Mouse (Mus musculus): ENCODE measurements around the gene Sufu.
A peak's percentile ranks its signal among the peaks of the same experiment; 100 is the strongest.

Sufu gene

DNA sequence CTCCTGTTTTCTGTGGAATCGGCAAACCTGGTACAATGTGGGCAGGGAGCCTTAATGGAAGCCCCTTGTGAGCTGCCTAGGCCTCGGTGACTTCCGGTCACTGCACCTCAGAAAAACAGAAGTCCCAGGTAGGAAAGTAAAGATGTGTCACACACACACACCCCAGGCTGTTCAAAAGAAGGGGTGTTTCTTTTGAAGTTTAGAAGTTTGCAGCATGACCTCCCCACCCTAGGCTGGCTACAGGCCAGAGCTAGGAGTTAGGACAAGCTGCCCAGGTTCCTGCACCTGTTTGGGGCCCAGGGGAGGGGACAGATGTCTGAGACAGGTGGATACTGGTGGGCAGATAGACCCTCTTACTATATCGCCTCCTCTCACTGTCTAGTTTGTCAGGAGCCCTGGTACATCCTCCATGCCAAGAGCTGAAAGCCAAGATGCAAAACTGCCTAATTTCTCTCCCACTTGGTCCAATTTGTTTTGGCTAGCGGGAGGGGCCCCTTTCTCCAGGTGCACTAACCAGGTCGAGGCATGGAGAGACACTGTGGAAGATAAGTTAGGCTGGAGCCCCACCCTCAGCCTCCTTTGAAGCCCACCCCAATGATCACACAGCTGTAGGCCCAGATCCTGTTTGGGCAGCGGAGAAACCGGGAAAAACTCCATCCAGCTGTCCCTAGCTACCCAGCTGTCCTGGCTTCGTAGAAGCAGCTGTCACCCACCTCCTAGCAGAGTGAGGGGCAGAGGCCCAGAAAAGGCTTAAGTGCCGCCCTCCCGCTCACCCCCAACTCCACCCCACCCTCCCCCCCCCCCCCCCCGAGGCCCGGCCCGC lies 121.0 kb downstream of the Sufu start:
- DNase-seq: no peak

GRCm38 (mm10) chr19:46518352-46518787 lies 121.7 kb downstream of the Sufu start:
- no peak for DNase-seq

DNA sequence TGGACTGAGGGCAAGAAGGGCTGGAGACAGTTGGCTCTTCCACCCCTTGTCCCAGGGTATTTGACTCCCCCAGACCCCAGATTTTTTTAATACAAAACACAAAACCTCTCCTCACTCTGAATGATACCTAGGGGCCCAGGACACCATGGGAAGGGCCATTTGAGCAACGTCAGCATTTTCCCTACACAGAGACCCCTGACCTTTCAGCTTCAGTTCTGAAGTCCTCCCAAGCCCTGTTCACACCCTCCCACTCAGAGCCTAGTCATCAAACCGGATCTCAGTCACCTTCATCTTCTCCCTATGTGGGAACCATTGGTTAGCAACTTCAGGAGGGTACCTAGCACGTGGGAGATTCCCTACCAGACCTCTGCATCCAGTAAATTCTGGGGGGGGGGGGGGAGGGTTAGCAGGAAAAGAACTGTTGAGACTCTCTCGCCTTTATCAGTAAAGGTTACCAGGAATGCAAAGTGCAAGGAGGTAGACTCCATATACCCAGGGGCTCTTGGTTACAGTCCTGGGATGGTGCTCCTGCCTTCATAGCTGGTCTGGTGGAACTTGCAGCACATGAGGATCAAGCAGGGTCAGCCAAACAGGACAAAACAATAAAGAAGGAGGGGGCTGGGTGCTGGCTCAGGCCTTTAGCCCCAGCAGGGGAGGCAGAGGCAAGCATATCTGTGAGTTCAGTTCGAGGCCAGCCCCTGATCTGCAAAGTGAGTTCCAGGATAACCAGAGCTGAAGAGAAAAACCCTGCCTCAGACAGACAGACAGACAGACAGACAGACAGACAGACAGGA lies 122.3 kb downstream of the Sufu start:
- DNase-seq: no peak

DNA sequence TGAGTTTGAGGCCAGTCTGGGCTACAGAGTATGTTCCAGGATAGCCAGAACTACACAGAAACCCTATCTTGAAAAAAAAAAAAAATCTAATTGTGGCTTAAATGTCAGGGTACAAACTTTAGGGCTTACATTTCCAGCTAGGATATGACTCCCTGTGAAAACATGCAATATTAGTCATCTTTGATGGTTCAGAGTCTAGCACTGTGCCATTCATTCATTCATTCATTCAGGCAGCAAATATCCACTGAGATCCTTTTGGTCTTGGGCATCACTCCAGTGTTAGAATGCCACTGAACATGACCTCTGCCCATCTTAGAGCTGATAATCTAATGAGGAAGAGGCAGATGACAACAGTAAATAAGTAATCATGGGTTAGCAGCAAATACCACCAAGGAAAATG lies 125.0 kb downstream of the Sufu start:
- no peak for DNase-seq

- DNase-seq: no peak
Observed at GRCm38 (mm10) chr19:46522433-46523044, 125.8 kb downstream of the Sufu start.

DNA sequence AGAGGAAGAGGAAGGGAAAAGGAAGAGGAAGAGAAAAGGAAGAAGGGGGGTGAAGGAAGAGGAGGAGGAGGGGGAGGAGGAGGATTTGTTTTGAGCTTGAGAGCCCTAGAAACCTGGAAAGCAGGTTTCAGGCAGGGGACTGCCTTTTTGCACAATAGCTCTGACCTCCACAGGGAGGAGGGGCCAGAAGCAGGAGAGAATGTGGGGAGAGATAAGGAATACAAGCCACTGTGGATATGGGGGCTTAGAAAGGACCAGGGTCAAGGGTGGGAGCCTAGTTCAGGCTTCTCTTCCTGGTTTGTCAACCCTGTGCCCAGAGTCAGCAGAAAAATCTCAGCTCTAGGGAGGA lies 126.4 kb downstream of the Sufu start:
- DNase-seq: no peak

DNA sequence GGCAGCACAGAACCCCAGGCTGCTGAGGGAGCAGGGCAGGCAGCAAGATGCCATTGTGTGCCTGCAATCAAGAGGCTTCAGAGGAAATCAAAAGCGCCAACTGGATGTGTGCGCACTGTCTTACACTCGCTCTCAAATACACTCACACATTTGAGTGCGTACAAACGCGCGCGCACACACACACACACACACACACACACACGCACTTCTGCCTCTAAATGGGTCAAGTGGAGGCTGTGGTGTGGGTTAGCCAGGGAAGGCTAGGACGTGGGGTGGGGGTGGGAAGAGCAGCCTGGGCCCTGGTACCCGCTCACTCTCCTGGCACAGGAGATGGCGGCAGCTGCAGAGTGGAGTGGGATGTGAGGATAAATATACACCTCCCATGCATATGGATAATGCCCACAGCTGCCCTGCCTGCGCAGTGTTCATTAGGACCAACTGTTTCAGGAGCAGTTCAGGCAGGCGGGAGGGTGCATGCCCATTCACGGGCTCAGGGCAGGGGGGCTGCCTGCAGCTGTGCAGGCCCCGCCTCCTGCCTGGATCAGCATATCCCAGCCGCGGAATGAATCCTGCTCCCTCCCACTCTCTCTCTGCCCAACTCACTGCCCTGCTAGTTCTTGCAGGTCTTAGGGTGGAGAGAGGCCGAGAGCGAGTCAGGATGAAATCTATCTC lies 126.9 kb downstream of the Sufu start:
- peak; percentile 81 for DNase-seq

- DNase-seq: no peak
Observed at GRCm38 (mm10) chr19:46524152-46524544, 127.5 kb downstream of the Sufu start.

- no peak for DNase-seq
Observed at GRCm38 (mm10) chr19:46524601-46525321, 128.1 kb downstream of the Sufu start.

GRCm38 (mm10) chr19:46525691-46526631 lies 129.3 kb downstream of the Sufu start:
- no peak for DNase-seq

- no peak for DNase-seq
Observed at GRCm38 (mm10) chr19:46527632-46528528, 131.2 kb downstream of the Sufu start.

DNA sequence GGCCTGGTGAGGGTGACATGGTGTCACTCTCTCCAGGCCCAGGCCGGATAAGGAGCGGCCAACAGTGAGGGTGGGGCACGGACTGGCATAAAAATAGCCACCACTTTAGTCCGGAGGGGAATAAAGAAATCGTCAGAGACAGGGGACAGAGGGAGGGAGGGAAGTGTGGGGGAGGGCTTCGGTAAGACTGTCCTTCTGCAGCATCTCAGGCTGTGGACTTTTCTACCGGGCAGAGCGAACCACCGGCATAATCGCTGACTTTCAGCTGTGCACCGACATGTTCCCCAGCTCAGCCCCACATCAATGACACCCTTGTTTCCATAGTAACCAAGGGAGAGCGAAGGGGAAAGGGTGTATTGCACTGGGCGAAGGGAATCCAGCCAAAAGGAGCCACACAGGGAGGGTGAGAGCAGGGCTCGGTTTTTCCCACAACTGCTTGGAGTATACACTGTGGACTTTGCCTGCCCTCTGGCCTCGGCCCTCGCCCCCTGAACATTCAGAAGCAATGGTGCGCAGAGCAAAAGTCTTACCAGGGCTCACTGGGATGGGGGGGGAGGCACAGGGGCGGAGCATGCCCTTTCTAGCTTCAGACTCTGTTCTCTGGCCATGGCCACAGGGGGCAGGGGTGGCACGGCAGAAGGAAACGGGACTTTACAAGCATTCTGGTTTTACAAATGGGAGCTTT lies 132.0 kb downstream of the Sufu start:
- peak; percentile 49 for DNase-seq

GRCm38 (mm10) chr19:46529601-46530448 lies 133.1 kb downstream of the Sufu start:
- DNase-seq: no peak

DNA sequence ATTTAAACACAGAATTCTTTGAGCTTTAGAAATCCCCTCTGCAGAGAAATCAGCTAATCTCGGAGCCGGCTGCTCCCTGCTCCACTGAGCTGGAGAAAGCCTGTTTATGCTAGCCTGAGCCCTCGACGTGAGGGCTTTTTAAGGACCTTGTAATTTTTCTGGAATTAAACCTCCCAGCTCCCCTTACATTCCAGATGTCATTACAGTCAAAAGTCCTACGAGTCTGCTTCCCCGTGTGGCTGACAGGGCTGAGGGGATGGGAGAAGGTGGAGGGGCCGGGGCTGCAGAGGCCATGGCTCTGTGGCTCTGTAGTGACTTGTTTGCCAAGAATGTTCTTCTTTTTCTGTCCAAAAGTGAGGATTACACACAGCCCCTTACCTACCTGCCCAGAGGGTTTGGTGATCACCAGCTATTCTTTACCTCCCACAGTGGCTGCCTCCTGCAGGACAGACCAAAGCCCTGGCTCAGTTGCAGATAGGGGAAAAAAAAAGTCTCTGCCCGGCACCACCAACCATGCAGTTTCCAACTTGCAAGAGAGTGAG lies 133.8 kb downstream of the Sufu start:
- no peak for DNase-seq

- no peak for DNase-seq
Observed at GRCm38 (mm10) chr19:46531071-46532030, 134.7 kb downstream of the Sufu start.

GRCm38 (mm10) chr19:46532031-46532688 lies 135.5 kb downstream of the Sufu start:
- DNase-seq: no peak

- no peak for DNase-seq
Observed at GRCm38 (mm10) chr19:46533066-46533465, 136.4 kb downstream of the Sufu start.

All from right cerebral cortex, postnatal 25 days (tissue).